Mouse (Mus musculus): ENCODE measurements around the gene Btn2a2. TPM values are rescaled to one million over a fixed set of nuclear protein-coding genes. Genes with fewer than 3 reads are reported as not detected.

Btn2a2 gene
- polyA plus RNA-seq, 1 experiment from 2014 or later, result not detected

DNA sequence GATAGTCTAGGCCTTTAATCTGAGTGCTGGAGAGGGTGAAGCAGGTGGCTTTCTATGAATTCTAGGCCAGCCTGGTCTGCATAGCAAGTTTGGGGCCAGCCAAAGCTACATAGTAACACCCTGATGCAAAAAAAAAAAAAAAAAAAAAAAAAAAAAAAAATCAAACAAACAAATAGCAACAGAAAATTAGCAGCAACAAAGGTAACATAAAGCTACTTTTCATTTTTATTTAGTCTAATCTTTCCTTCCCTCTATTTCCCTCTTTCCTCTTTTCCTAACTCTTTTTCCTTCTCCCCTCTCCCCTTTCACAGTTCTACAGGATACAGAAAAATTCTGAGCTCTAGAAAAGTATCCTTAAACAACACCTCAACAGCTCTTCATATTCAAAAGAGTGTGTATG lies 26.0 kb downstream of the Btn2a2 start:
- no peak for ATAC-seq (ENCODE audit: insufficient read depth)
- no peak overlapping the region for H3K4me3 ChIP-seq (replicated peaks)
- H3K9me3 ChIP-seq (replicated peaks), result no peaks in the 10 kb centered on the region

DNA sequence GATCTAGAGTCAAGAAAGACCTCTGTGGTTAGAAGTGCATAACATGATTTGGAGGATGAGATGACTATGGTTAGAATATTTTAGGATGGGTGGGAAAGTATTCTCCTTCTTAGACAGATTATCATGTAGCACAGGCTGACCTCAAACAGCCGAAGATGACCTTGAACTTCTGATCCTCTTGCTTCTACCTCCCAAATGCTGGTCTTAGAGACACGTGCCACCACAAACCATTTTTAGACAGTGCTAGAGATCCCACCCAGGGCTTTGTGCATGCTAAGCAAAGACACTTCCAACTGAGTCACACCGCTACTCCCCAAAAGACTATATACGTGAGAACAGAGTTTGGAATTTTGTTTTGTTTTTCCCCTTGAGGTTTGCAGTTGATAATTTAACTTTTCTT lies 26.6 kb downstream of the Btn2a2 start:
- no peaks in the 10 kb centered on the region for H3K36me3 ChIP-seq (replicated peaks)
- no peak overlapping the region for H3K9ac ChIP-seq
- no peaks in the 10 kb centered on the region for H3K9me3 ChIP-seq (replicated peaks)
- ATAC-seq (ENCODE audit: insufficient read depth), result no peak
- WGBS (ENCODE audit: insufficient replicate concordance), result 68% methylated on average over 4 of the region's 4 CpGs
- H3K4me3 ChIP-seq (replicated peaks), result no peak overlapping the region
- H3K27ac ChIP-seq (replicated peaks), result no peak overlapping the region
- H3K27me3 ChIP-seq, result no peaks in the 10 kb centered on the region
- no peak overlapping the region for H3K4me2 ChIP-seq
- H3K4me1 ChIP-seq (replicated peaks), result peaks cover 84% of the 10 kb centered on the region

More for the DNA sequence above, 26.0 kb downstream of the Btn2a2 start:
- Histone ChIP-seq H3K4me1 (replicated peaks) (peaks cover 78% of the 10 kb centered on the region), H3K9ac (no peak overlapping the region), H3K4me2 (no peak overlapping the region), H3K27me3 (no peaks in the 10 kb centered on the region), H3K27ac (replicated peaks) (no peak overlapping the region), H3K36me3 (replicated peaks) (no peaks in the 10 kb centered on the region)

DNA sequence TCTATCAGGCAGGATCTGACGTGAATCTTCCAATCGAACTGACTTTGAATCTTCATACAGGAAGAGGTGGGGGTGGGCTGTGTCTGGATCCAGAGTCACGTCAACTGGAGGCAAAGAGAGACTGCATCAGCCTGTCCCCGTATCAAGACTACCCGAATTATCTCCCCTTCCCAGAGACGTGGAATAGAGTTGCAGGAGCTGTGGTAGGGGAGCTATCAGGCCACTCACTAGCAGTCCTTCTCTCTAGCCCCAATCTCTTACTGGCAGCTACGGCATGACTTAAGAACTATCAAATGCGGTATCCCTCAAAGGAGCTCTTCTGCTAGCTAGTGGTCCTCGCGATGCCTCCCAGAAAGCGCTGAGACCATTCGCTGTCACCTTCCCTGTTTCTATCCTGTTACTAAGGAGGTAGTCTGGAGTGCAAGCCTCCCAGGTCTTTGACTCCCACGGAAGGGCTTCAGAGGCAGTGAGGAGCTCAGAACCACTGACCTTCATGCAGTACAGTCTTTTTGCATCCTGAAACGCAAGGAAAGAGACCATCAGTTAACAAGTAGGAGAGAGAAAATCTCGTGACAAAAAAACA lies 29.3 kb downstream of the Btn2a2 start:
- peak overlapping the region; percentile 90 for H3K27ac ChIP-seq (replicated peaks)
- ATAC-seq (ENCODE audit: insufficient read depth), result peak; percentile 91
- WGBS (ENCODE audit: insufficient replicate concordance), result 5% methylated on average over 15 of the region's 15 CpGs
- no peaks in the 10 kb centered on the region for H3K9me3 ChIP-seq (replicated peaks)
- peak overlapping the region; percentile 39 for H3K4me3 ChIP-seq (replicated peaks)
- H3K27me3 ChIP-seq, result no peaks in the 10 kb centered on the region
- peak overlapping the region; percentile 68 for H3K4me2 ChIP-seq
- H3K4me1 ChIP-seq (replicated peaks), result peaks cover 66% of the 10 kb centered on the region
- H3K9ac ChIP-seq, result peak overlapping the region; percentile 49
- H3K36me3 ChIP-seq (replicated peaks), result no peaks in the 10 kb centered on the region

DNA sequence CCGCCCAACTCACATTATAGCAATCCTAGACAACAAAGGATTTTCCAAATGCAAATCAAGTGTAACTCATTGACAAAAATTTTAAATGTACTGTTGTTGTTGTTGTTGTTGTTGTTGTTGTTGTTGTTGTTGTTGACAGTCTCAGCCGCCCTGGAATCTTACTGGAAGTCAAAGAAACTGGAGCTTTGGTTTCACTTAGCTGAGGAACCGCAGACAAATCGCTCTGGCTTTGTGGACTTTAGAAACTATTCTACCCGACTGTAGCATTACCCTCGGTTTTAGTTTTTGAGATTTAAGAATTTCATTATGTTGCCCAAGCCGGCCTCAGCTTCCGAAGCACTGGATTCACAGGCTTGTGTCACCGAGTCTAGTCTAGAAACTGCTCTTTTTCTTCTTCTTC lies 34.7 kb downstream of the Btn2a2 start:
- no peak for ATAC-seq (ENCODE audit: insufficient read depth)
- peaks cover 39% of the 10 kb centered on the region for H3K4me1 ChIP-seq (replicated peaks)

DNA sequence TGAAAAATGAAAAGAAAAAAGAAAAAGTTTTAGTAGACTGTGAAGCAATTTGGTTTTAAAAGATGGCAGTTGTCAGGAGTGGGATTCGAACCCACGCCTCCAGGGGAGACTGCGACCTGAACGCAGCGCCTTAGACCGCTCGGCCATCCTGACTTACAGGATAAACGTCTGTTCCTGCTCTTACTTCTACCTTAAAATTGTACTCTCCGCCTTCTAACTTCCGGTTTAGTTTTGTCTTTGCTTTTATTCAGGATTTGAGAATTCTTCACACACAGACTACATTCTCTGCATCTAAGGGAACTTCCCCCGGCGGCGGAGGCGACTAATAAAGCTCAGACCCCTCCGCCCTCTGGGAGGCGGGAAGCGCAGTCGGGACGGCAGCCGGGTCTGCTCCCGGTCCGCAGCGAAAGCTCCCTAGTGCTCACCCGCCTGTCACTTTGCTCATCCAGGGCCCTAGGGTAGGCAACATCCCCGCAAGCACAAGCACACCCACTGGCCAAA lies 35.2 kb downstream of the Btn2a2 start:
- under 1% methylated on average over 25 of the region's 25 CpGs for WGBS (ENCODE audit: insufficient replicate concordance)
- Histone ChIP-seq H3K36me3 (replicated peaks) (no peaks in the 10 kb centered on the region), H3K27me3 (no peaks in the 10 kb centered on the region), H3K9me3 (replicated peaks) (no peaks in the 10 kb centered on the region), H3K4me2 (peak overlapping the region; percentile 67), H3K4me3 (replicated peaks) (peak overlapping the region; percentile 76), H3K4me1 (replicated peaks) (peaks cover 39% of the 10 kb centered on the region), H3K9ac (peak overlapping the region; percentile 82), H3K27ac (replicated peaks) (peak overlapping the region; percentile 89)
- peak; percentile 75 for ATAC-seq (ENCODE audit: insufficient read depth)

More for the DNA sequence above, 34.7 kb downstream of the Btn2a2 start:
- Histone ChIP-seq H3K27me3 (no peaks in the 10 kb centered on the region), H3K36me3 (replicated peaks) (no peaks in the 10 kb centered on the region), H3K9me3 (replicated peaks) (no peaks in the 10 kb centered on the region), H3K27ac (replicated peaks) (peak overlapping the region; percentile 89), H3K4me2 (peak overlapping the region; percentile 67), H3K9ac (peak overlapping the region; percentile 82), H3K4me3 (replicated peaks) (peak overlapping the region; percentile 76)
- WGBS (ENCODE audit: insufficient replicate concordance), result 1% methylated on average over 9 of the region's 9 CpGs

DNA sequence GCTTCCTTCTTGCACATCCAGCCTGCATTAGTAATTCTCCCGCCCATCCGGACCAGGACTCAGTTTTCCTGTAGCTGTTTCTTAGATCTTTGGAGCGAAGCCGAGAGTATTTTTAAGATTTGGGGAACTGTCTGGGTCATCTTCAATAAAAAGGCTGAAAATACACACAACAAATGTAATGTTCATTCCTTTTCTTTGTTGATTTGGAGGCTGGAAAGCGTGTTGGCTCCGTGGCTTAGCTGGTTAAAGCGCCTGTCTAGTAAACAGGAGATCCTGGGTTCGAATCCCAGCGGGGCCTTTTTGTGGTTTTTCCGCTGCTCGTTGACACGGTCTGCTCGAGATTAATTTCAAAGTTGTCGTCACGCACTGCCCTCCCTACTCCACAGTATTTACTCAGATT lies 38.3 kb downstream of the Btn2a2 start:
- Histone ChIP-seq H3K27me3 (no peaks in the 10 kb centered on the region), H3K4me3 (replicated peaks) (peak overlapping the region; percentile 65), H3K9me3 (replicated peaks) (no peaks in the 10 kb centered on the region), H3K4me2 (peak overlapping the region; percentile 78), H3K27ac (replicated peaks) (peak overlapping the region; percentile 83), H3K9ac (peak overlapping the region; percentile 70), H3K4me1 (replicated peaks) (peaks cover 29% of the 10 kb centered on the region), H3K36me3 (replicated peaks) (no peaks in the 10 kb centered on the region)
- peak; percentile 43 for ATAC-seq (ENCODE audit: insufficient read depth)
- under 1% methylated on average over 15 of the region's 15 CpGs for WGBS (ENCODE audit: insufficient replicate concordance)

DNA sequence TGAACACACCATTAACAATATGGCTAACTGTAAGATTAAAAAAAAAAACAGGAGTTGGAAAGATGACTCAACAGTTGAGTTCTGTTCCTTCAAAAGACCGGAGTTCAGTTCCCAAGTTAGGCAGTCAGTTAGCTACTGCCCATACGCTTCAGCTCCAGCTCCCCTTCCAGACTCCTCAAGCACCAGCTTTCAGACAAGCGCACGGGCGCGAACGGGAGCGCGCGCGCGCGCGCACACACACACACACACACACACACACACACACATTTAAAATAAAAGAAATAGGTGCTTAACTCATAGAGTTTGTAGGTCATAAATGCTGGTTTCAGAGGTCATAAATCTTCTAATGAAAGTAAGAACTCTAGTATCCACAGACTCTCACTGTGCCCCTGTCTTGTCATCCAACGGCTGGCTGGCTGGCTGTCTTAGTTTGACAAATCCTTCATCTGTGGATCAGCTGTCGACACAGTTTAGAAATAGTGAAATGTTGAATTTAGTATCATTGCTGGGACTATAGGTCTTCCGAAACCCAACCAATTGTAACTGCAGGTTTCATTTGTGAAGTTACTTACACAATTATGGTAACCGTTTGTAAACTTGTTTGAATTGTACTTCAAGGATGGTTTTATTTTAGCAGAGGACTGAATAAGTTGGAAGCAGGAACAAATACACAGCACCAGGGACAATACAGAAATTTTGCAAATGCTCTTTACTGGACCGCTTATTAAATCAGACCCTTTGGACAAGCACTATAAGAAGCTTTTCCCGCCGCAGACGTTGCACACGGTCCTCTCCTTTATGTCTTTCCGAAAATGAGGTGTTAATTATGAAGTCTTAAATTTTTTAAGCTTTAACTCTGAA lies 39.2 kb downstream of the Btn2a2 start:
- Histone ChIP-seq H3K27me3 (no peaks in the 10 kb centered on the region), H3K9me3 (replicated peaks) (no peaks in the 10 kb centered on the region), H3K27ac (replicated peaks) (peak overlapping the region; percentile 83), H3K4me2 (peak overlapping the region; percentile 78), H3K36me3 (replicated peaks) (no peaks in the 10 kb centered on the region), H3K4me1 (replicated peaks) (peaks cover 32% of the 10 kb centered on the region), H3K4me3 (replicated peaks) (peak overlapping the region; percentile 65), H3K9ac (peak overlapping the region; percentile 70)
- under 1% methylated on average over 24 of the region's 24 CpGs for WGBS (ENCODE audit: insufficient replicate concordance)
- 0 out of 2 replicates have a peak, but pooled peaks have one; percentile 23 for ATAC-seq (ENCODE audit: insufficient read depth)

DNA sequence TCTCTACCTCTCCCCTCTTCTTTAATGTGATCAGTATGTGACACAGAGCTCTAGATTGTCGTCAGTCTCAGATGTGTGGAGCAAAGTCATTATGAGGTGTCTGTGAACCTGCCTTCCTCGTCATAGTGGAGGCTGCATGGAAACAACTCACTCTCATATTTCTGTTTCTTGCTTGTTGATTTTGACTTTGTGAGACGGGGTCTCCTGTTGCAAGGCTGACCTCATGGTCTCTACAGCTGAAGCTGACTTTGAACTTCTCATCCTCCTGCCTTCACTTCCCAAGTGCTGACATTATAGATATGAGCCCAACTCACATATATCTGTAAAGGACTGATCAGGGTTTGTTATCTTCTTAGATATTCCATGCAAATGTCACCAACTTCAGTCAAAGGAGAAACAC lies 39.9 kb downstream of the Btn2a2 start:
- no peaks in the 10 kb centered on the region for H3K9me3 ChIP-seq (replicated peaks)
- peak overlapping the region; percentile 78 for H3K4me2 ChIP-seq
- H3K4me1 ChIP-seq (replicated peaks), result peaks cover 39% of the 10 kb centered on the region
- 23% methylated on average over 3 of the region's 3 CpGs for WGBS (ENCODE audit: insufficient replicate concordance)
- ATAC-seq (ENCODE audit: insufficient read depth), result no peak
- peak overlapping the region; percentile 65 for H3K4me3 ChIP-seq (replicated peaks)
- H3K27ac ChIP-seq (replicated peaks), result peak overlapping the region; percentile 83
- H3K9ac ChIP-seq, result peak overlapping the region; percentile 70
- no peaks in the 10 kb centered on the region for H3K36me3 ChIP-seq (replicated peaks)
- no peaks in the 10 kb centered on the region for H3K27me3 ChIP-seq

DNA sequence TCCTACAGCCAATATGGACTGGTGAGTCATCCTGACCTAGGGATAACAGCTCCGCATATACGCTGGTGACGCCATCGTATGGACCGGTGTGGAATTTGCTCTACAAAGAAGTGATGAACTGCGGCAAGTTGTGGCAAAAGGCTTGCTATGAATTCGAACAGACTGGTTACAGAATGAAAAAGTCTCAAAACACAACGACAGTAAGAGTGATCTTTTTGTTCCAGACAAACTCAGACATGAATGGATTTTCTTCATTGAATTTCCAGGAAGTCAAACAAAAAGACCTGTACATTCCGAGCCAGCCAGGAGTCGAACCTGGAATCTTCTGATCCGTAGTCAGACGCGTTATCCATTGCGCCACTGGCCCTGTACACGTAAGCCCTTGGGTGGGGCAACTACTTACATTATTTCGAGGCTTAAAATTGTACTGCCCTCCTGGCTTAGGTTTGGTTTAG lies 42.1 kb downstream of the Btn2a2 start:
- ATAC-seq (ENCODE audit: insufficient read depth), result peak; percentile 45
- Histone ChIP-seq H3K4me2 (peak overlapping the region; percentile 87), H3K4me1 (replicated peaks) (peaks cover 40% of the 10 kb centered on the region), H3K4me3 (replicated peaks) (peak overlapping the region; percentile 87), H3K27me3 (no peaks in the 10 kb centered on the region), H3K9ac (peak overlapping the region; percentile 66), H3K9me3 (replicated peaks) (no peaks in the 10 kb centered on the region), H3K27ac (replicated peaks) (peak overlapping the region; percentile 97), H3K36me3 (replicated peaks) (no peaks in the 10 kb centered on the region)
- WGBS (ENCODE audit: insufficient replicate concordance), result under 1% methylated on average over 16 of the region's 16 CpGs

DNA sequence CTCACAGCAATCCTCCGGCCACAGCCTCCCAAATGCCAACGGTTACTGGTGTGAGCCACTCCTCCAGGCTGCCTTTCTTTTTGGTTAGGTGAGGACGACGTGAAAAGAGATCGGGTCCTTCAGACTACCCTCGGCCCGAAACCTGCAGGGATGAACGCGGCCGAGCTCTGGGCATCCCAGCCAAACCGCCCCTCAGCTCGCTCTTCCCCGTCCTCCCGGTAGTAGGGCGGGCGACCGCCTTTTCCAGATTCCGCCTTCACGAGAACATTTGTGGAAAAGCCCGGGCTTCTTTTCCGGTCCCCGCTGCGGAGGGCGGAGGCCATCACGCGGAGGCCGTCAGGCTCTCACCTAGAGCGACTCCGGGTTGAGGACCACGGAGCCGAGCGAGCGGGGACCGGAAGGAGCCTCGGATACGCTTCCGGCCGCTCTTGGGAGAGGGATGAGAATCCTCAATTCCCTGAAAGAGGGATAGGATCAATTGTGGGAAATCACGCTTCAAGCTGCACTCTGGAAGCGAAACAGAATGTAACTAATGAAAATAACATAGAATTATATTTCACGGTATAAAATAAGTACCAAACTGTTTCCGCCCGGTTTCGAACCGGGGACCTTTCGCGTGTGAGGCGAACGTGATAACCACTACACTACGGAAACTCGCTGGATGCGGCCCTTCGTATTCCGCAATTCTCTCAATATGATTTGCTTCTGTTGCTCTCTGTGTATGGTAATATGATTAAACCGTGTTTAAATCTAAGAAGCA lies 42.9 kb downstream of the Btn2a2 start:
- under 1% methylated on average over 55 of the region's 55 CpGs for WGBS (ENCODE audit: insufficient replicate concordance)

More for the DNA sequence above, 42.9 kb downstream of the Btn2a2 start:
- peak; percentile 82 for ATAC-seq (ENCODE audit: insufficient read depth)
- no peaks in the 10 kb centered on the region for H3K36me3 ChIP-seq (replicated peaks)
- H3K4me1 ChIP-seq (replicated peaks), result peaks cover 33% of the 10 kb centered on the region
- H3K27me3 ChIP-seq, result no peaks in the 10 kb centered on the region
- H3K9me3 ChIP-seq (replicated peaks), result no peaks in the 10 kb centered on the region
- peak overlapping the region; percentile 87 for H3K4me3 ChIP-seq (replicated peaks)
- peak overlapping the region; percentile 97 for H3K27ac ChIP-seq (replicated peaks)
- H3K9ac ChIP-seq, result peak overlapping the region; percentile 78
- peak overlapping the region; percentile 87 for H3K4me2 ChIP-seq
